Mouse (Mus musculus): ENCODE measurements around the gene Nptx1. TPM values are rescaled to one million over a fixed set of nuclear protein-coding genes. Genes with fewer than 3 reads are reported as not detected.

Nptx1 gene
- polyA plus RNA-seq, 1 experiment from 2014 or later = not detected

DNA sequence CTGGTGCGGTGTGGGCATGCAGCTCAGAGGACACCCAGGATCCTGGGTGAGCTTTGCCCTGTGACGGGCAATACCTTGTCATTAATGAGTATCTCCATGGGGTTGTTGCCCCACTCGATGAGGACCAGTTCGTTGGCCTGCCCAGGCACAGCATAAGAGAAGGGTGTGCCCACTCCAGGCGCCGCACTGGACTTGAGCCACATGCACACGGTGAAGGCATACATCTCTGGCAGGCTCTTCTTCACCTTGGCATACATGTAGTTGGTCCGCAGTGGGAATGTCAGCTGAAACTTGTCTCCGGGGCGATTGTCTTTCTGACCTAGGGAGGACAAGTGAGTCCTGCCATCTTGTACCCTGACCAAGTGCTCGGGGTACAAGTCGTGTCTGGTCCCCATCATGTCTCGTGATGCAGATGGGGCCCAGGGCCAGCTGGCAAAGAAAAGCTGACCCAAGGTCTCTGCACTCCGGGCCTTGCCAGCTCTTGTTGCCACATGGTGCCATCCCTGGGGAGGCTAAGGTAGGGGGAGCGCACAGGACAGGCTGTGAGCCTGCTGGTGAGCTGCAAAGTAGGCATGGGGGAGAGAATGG, 2.9 kb downstream of the Nptx1 start:
- H3K4me2 ChIP-seq (ENCODE audit: low read depth, low read length) = no peak overlapping the region
- no peak overlapping the region for H3K4me3 ChIP-seq (ENCODE audit: low read depth, low read length)
- H3K27ac ChIP-seq (ENCODE audit: low read depth) = no peak overlapping the region
- no peaks in the 10 kb centered on the region for H3K9me3 ChIP-seq (ENCODE audit: low read length)
- TF ChIP-seq EP300 (IDR thresholded peaks at IDR 0.05; ENCODE audit: low read depth) (no peak), CTCF (IDR thresholded peaks at IDR 0.05; ENCODE audit: low read depth) (no peak)
- ATAC-seq = no peak
- no peaks in the 10 kb centered on the region for H3K36me3 ChIP-seq (replicated peaks; ENCODE audit: insufficient read depth, low read length)
- H3K4me1 ChIP-seq (ENCODE audit: insufficient read depth) = peaks cover 30% of the 10 kb centered on the region
- H3K9ac ChIP-seq (replicated peaks) = no peak overlapping the region
- no peak for DNase-seq
- H3K27me3 ChIP-seq (ENCODE audit: insufficient read depth, low read length) = peaks cover 80% of the 10 kb centered on the region
- WGBS (ENCODE audit: insufficient replicate concordance) = 75% methylated on average over 15 of the region's 15 CpGs

DNA sequence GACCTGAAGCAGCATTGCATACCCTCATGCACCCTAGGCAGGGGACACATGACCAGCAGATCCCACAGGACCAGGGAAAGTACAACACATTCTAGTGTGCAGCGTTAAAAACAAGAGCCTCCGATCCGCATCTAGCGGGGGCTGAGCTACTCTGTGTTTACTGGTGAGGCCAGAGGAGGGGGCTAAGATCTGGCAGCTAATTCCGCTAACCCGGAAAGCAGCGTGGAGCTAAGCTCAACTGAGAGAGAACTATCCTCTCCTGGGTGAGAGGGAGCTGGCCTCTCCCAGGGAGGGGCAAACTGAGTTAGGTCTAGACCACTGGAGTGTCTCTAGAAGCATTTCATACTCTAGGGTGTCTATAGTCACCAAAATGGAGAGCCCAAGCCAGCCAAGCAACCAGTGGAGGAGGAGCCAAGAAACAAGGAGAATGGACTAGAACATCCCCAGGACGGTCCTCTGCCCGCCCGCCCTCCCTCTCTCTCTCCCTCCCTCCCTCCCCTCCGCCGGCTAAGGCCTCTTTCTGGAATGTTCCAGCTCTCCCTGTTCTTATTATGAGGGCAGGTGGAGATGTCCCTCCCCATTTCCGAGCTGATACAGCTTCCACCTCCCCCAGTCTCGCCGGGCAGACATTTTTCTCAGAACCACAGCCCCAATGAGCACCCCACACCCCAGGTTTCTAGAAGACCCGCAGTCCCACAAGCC, 3.6 kb downstream of the Nptx1 start:
- ATAC-seq = no peak
- no peak overlapping the region for H3K27ac ChIP-seq (ENCODE audit: low read depth)
- H3K9me3 ChIP-seq (ENCODE audit: low read length) = no peaks in the 10 kb centered on the region
- no peak overlapping the region for H3K4me2 ChIP-seq (ENCODE audit: low read depth, low read length)
- no peak for DNase-seq
- 45% methylated on average over 16 of the region's 16 CpGs for WGBS (ENCODE audit: insufficient replicate concordance)
- H3K4me1 ChIP-seq (ENCODE audit: insufficient read depth) = peaks cover 23% of the 10 kb centered on the region
- H3K9ac ChIP-seq (replicated peaks) = no peak overlapping the region
- H3K27me3 ChIP-seq (ENCODE audit: insufficient read depth, low read length) = peaks cover 74% of the 10 kb centered on the region
- H3K4me3 ChIP-seq (ENCODE audit: low read depth, low read length) = no peak overlapping the region
- TF ChIP-seq EP300 (IDR thresholded peaks at IDR 0.05; ENCODE audit: low read depth) (no peak), CTCF (IDR thresholded peaks at IDR 0.05; ENCODE audit: low read depth) (no peak)
- H3K36me3 ChIP-seq (replicated peaks; ENCODE audit: insufficient read depth, low read length) = no peaks in the 10 kb centered on the region

DNA sequence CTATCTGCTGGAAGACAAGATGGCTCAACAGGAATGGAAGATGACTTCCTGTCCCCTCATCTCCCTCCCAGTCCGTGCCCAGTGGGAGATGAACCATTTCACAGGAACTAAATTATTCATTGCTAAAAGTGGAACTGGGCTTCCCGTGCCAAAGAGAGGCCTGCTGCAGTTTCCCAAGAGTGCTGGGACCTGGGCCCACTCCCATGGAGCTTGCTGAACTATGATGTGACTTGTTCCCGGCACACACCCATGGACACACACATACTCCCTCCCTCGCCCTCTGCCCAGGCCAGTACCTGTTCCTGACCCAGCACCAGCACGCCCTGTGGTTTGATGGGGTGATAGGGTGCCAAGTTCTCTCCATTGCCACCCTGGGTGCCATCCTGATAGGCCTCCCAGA, 4.7 kb downstream of the Nptx1 start:
- H3K27ac ChIP-seq (ENCODE audit: low read depth) = no peak overlapping the region
- H3K4me2 ChIP-seq (ENCODE audit: low read depth, low read length) = no peak overlapping the region
- ATAC-seq = no peak
- DNase-seq = no peak
- H3K36me3 ChIP-seq (replicated peaks; ENCODE audit: insufficient read depth, low read length) = no peaks in the 10 kb centered on the region
- peaks cover 63% of the 10 kb centered on the region for H3K27me3 ChIP-seq (ENCODE audit: insufficient read depth, low read length)
- no peaks in the 10 kb centered on the region for H3K9me3 ChIP-seq (ENCODE audit: low read length)
- H3K4me3 ChIP-seq (ENCODE audit: low read depth, low read length) = no peak overlapping the region
- H3K9ac ChIP-seq (replicated peaks) = no peak overlapping the region
- peaks cover 13% of the 10 kb centered on the region for H3K4me1 ChIP-seq (ENCODE audit: insufficient read depth)
- TF ChIP-seq EP300 (IDR thresholded peaks at IDR 0.05; ENCODE audit: low read depth) (no peak), CTCF (IDR thresholded peaks at IDR 0.05; ENCODE audit: low read depth) (no peak)
- WGBS (ENCODE audit: insufficient replicate concordance) = 56% methylated on average over 5 of the region's 5 CpGs

DNA sequence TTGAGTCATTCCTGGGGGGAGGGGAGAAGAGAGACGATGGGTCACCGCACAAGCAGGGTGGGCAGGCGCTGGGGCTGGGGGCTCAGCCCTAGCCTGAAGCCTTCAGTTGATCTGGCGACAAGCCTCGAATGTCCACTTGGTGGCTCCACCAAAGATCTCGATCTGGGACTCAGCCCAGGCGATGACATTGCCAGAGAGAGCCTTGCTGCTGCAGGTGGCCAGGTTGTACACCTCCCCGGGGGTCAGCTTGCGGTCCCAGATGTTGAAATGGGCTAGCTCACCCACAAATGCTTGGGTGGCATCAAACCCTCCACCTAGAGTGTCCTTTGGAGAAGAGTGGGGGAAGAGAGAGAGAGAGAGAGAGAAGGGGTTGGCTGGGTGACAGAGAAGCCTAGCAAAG, 5.2 kb downstream of the Nptx1 start:
- Histone ChIP-seq H3K36me3 (replicated peaks; ENCODE audit: insufficient read depth, low read length) (no peaks in the 10 kb centered on the region), H3K4me1 (ENCODE audit: insufficient read depth) (peaks cover 7% of the 10 kb centered on the region), H3K4me3 (ENCODE audit: low read depth, low read length) (no peak overlapping the region), H3K9me3 (ENCODE audit: low read length) (no peaks in the 10 kb centered on the region), H3K27ac (ENCODE audit: low read depth) (no peak overlapping the region), H3K4me2 (ENCODE audit: low read depth, low read length) (no peak overlapping the region), H3K9ac (replicated peaks) (no peak overlapping the region), H3K27me3 (ENCODE audit: insufficient read depth, low read length) (peaks cover 58% of the 10 kb centered on the region)
- 38% methylated on average over 9 of the region's 9 CpGs for WGBS (ENCODE audit: insufficient replicate concordance)
- DNase-seq (no peak), ATAC-seq (no peak)
- TF ChIP-seq CTCF (IDR thresholded peaks at IDR 0.05; ENCODE audit: low read depth) = no peak
- TF ChIP-seq EP300 (IDR thresholded peaks at IDR 0.05; ENCODE audit: low read depth) = no peak

DNA sequence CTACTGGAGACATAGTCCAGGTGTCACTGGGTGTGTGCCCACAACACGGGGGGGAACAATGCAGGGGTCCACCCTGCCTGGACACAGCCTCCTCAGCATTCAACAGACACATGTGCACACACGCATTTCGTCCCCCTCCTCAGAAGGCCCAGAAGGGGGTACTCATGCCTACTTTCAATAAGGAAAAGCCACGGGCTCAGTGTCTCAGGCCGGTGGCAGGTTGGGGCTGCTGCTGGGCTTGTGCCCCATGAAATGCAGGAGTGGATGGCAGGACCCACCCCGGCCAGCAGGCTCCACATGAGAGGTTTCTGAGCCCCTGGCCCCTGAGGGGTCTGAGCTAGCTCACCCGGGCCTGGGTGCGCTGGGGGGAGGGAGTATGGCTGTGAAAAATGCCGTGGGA, 6.5 kb downstream of the Nptx1 start:
- Histone ChIP-seq H3K4me1 (ENCODE audit: insufficient read depth) (no peaks in the 10 kb centered on the region), H3K9ac (replicated peaks) (no peak overlapping the region), H3K9me3 (ENCODE audit: low read length) (no peaks in the 10 kb centered on the region), H3K4me3 (ENCODE audit: low read depth, low read length) (no peak overlapping the region), H3K36me3 (replicated peaks; ENCODE audit: insufficient read depth, low read length) (no peaks in the 10 kb centered on the region), H3K27ac (ENCODE audit: low read depth) (no peak overlapping the region), H3K4me2 (ENCODE audit: low read depth, low read length) (no peak overlapping the region), H3K27me3 (ENCODE audit: insufficient read depth, low read length) (peaks cover 45% of the 10 kb centered on the region)
- ATAC-seq = no peak
- DNase-seq = no peak
- no peak for TF ChIP-seq EP300 (IDR thresholded peaks at IDR 0.05; ENCODE audit: low read depth)
- TF ChIP-seq CTCF (IDR thresholded peaks at IDR 0.05; ENCODE audit: low read depth) = no peak
- WGBS (ENCODE audit: insufficient replicate concordance) = 72% methylated on average over 9 of the region's 9 CpGs

DNA sequence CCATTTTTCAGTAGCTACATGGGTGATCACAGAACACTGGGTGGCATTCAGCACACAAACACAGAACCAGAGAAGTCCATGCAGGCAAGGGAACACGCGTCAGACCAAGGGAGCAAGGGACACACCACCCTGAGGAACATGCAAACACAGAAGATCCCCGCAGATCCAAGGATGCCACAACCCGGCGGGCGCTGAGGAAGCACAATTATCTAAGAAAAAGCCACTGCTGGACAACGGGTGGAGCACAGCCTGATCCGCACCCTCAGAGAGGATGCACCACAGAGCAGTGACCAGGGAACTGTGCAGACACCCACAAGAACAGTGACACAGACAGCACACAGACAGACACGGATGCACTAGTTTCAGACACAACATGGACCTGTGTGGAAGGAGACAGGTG, 7.0 kb downstream of the Nptx1 start:
- peaks cover 40% of the 10 kb centered on the region for H3K27me3 ChIP-seq (ENCODE audit: insufficient read depth, low read length)
- 71% methylated on average over 9 of the region's 9 CpGs for whole genome bisulfite sequencing (ENCODE audit: insufficient replicate concordance)

More for the DNA sequence above, 7.0 kb downstream of the Nptx1 start:
- no peak for TF ChIP-seq CTCF (IDR thresholded peaks at IDR 0.05; ENCODE audit: low read depth)
- no peak for TF ChIP-seq EP300 (IDR thresholded peaks at IDR 0.05; ENCODE audit: low read depth)
- no peak overlapping the region for H3K4me3 ChIP-seq (ENCODE audit: low read depth, low read length)
- H3K9me3 ChIP-seq (ENCODE audit: low read length) = no peaks in the 10 kb centered on the region
- H3K36me3 ChIP-seq (replicated peaks; ENCODE audit: insufficient read depth, low read length) = no peaks in the 10 kb centered on the region
- no peaks in the 10 kb centered on the region for H3K4me1 ChIP-seq (ENCODE audit: insufficient read depth)
- H3K27ac ChIP-seq (ENCODE audit: low read depth) = no peak overlapping the region
- ATAC-seq (no peak), DNase-seq (no peak)
- H3K9ac ChIP-seq (replicated peaks) = no peak overlapping the region
- no peak overlapping the region for H3K4me2 ChIP-seq (ENCODE audit: low read depth, low read length)

Measured in liver, postnatal 0 days (tissue).